Comparison of ENCODE assay signal across 14 mouse cellular contexts in genomic region chr1:25281471-25281870, GRCm38 (mm10).
DNase-seq lines count a peak whose midpoint lies in the region; ATAC-seq lines count a peak whose summit lies in the region.
"Had no signal": no experiment of that assay in that cellular context is flagged by ENCODE, and none has a peak within 500 bp of the region (broad histone marks: within the 10 kb centered on the region; RNA-seq: fewer than 3 reads in every experiment).

No protein-coding gene starts in this region.

- no peaks in the 10 kb centered on the region for H3K9me3 ChIP-seq in hindbrain, embryonic 16.5 days (ENCODE audit: control insufficient read depth, low read length)
- no peaks in the 10 kb centered on the region for H3K9me3 ChIP-seq in hindbrain, embryonic 11.5 days (ENCODE audit: control insufficient read depth, low read length)
- no peaks in the 10 kb centered on the region for H3K9me3 ChIP-seq in heart, embryonic 12.5 days (replicated peaks)
- H3K9me3 ChIP-seq in limb, embryonic 10.5 days (replicated peaks): no peaks in the 10 kb centered on the region
- H3K9me3 ChIP-seq: limb, embryonic 15.5 days; lung, embryonic 15.5 days had no signal

- H3K27me3 ChIP-seq in hindbrain, embryonic 16.5 days (replicated peaks; ENCODE audit: control insufficient read depth, insufficient read depth, low read length): no peaks in the 10 kb centered on the region
- H3K27me3 ChIP-seq in hindbrain, embryonic 11.5 days (ENCODE audit: control insufficient read depth, insufficient read depth, low read length): no peaks in the 10 kb centered on the region
- no peaks in the 10 kb centered on the region for H3K27me3 ChIP-seq in heart, embryonic 12.5 days (replicated peaks)
- H3K27me3 ChIP-seq in limb, embryonic 10.5 days (ENCODE audit: low read depth, poor library complexity, severe bottlenecking): no peaks in the 10 kb centered on the region
- H3K27me3 ChIP-seq: limb, embryonic 15.5 days; lung, embryonic 15.5 days had no signal

- no peaks in the 10 kb centered on the region; the same call in 1 of the 2 replicates for H3K4me1 ChIP-seq in hindbrain, embryonic 16.5 days (ENCODE audit: control insufficient read depth, insufficient read depth, low read depth, low read length)
- no peaks in the 10 kb centered on the region for H3K4me1 ChIP-seq in hindbrain, embryonic 11.5 days (replicated peaks; ENCODE audit: control insufficient read depth, insufficient read depth, low read length)
- no peaks in the 10 kb centered on the region for H3K4me1 ChIP-seq in heart, embryonic 12.5 days (replicated peaks)
- H3K4me1 ChIP-seq in limb, embryonic 10.5 days: no peaks in the 10 kb centered on the region
- H3K4me1 ChIP-seq: limb, embryonic 15.5 days; lung, embryonic 15.5 days had no signal

- DNase-seq in hindbrain, embryonic 11.5 days (ENCODE audit: low spot score): no peak
- peak; percentile 22 to 23 for DNase-seq in right cerebral cortex, adult 2 months (ENCODE audit: low spot score in 2 of 2)
- no peak for DNase-seq in right cerebral cortex, postnatal 25 days
- DNase-seq in cerebellum, postnatal 25 days: peak; percentile 46 to 65
- no peak for DNase-seq in limb, embryonic 10.5 days (ENCODE audit: low spot score)
- no peak for DNase-seq in thymus, postnatal 10 days (ENCODE audit: low spot score in 2 of 2)
- DNase-seq: adrenal gland, adult 2 months; heart, adult 11 months; kidney, adult 8-10 months had no signal

- no peak overlapping the region for H3K4me3 ChIP-seq in hindbrain, embryonic 16.5 days (ENCODE audit: low read length)
- no peak overlapping the region for H3K4me3 ChIP-seq in hindbrain, embryonic 11.5 days (ENCODE audit: low read depth, low read length)
- H3K4me3 ChIP-seq in heart, embryonic 12.5 days: no peak overlapping the region
- H3K4me3 ChIP-seq in limb, embryonic 10.5 days: no peak overlapping the region
- H3K4me3 ChIP-seq: limb, embryonic 15.5 days; lung, embryonic 15.5 days had no signal

- H3K9ac ChIP-seq in hindbrain, embryonic 16.5 days (ENCODE audit: low read depth, low read length): no peak overlapping the region
- H3K9ac ChIP-seq in hindbrain, embryonic 11.5 days (ENCODE audit: low read depth, low read length): no peak overlapping the region
- H3K9ac ChIP-seq in heart, embryonic 12.5 days: no peak overlapping the region
- H3K9ac ChIP-seq: hindbrain, embryonic 14.5 days; limb, embryonic 15.5 days; lung, embryonic 15.5 days had no signal

- 57% methylated on average over 8 of the region's 8 CpGs for WGBS in hindbrain, embryonic 16.5 days
- WGBS in hindbrain, embryonic 11.5 days: 90% methylated on average over 8 of the region's 8 CpGs
- WGBS in heart, embryonic 12.5 days: 76% methylated on average over 8 of the region's 8 CpGs
- 86% methylated on average over 8 of the region's 8 CpGs for whole genome bisulfite sequencing in limb, embryonic 10.5 days

- no peak overlapping the region for H3K4me2 ChIP-seq in hindbrain, embryonic 16.5 days (ENCODE audit: low read length)
- no peak overlapping the region for H3K4me2 ChIP-seq in hindbrain, embryonic 11.5 days (replicated peaks; ENCODE audit: low read depth, low read length)
- H3K4me2 ChIP-seq in heart, embryonic 12.5 days: no peak overlapping the region
- H3K4me2 ChIP-seq: hindbrain, embryonic 14.5 days; limb, embryonic 15.5 days; lung, embryonic 15.5 days had no signal

- no peaks in the 10 kb centered on the region for H3K36me3 ChIP-seq in hindbrain, embryonic 16.5 days (ENCODE audit: control insufficient read depth, insufficient read depth, low read length)
- no peaks in the 10 kb centered on the region for H3K36me3 ChIP-seq in hindbrain, embryonic 11.5 days (ENCODE audit: control insufficient read depth, insufficient read depth, low read length)
- no peaks in the 10 kb centered on the region for H3K36me3 ChIP-seq in heart, embryonic 12.5 days
- H3K36me3 ChIP-seq in limb, embryonic 10.5 days: no peaks in the 10 kb centered on the region
- H3K36me3 ChIP-seq: limb, embryonic 15.5 days; lung, embryonic 15.5 days had no signal

- 0 out of 2 replicates have a peak, but pooled peaks have one; percentile 37 for ATAC-seq in hindbrain, embryonic 16.5 days
- no peak for ATAC-seq in hindbrain, embryonic 11.5 days (ENCODE audit: low FRiP score)
- ATAC-seq in heart, embryonic 12.5 days (ENCODE audit: insufficient number of reproducible peaks, low FRiP score): no peak

- no peak overlapping the region for H3K27ac ChIP-seq in hindbrain, embryonic 16.5 days (ENCODE audit: low read depth, low read length)
- H3K27ac ChIP-seq in hindbrain, embryonic 11.5 days (ENCODE audit: low read depth, low read length): no peak overlapping the region
- H3K27ac ChIP-seq in heart, embryonic 12.5 days (ENCODE audit: poor library complexity, severe bottlenecking): no peak overlapping the region
- no peak overlapping the region for H3K27ac ChIP-seq in limb, embryonic 10.5 days
- H3K27ac ChIP-seq: hindbrain, embryonic 14.5 days; limb, embryonic 15.5 days; lung, embryonic 15.5 days had no signal

Comparison
In these comparisons a context has a peak if more than half of its experiments do, and no peak if none do; other contexts are left out.
1. DNase-seq: peak in right cerebral cortex, adult 2 months (2 of 2) and cerebellum, postnatal 25 days (2 of 2); none in hindbrain, embryonic 11.5 days (single experiment), right cerebral cortex, postnatal 25 days (single experiment), limb, embryonic 10.5 days (single experiment) and thymus, postnatal 10 days (0 of 2).